Mouse (Mus musculus) common myeloid progenitor, adult 5-6 weeks (primary cell): ENCODE data around the gene Gm7358. TPM values are rescaled to one million over a fixed set of nuclear protein-coding genes. Genes with fewer than 3 reads are reported as not detected.
"Not testable (repeated sequence)": the region's sequence is repeated elsewhere in the genome, so short reads cannot be mapped to it uniquely, and the experiment has no call there.

Source experiments
- ATAC-seq: replicated peaks from 2 replicates; pipeline ENCODE4 v1.8.0; 2016; ENCODE audit warnings: low read depth, mild to moderate bottlenecking, moderate TSS enrichment, inconsistent platforms; ENCODE audit not compliant: poor library complexity, severe bottlenecking
- total RNA-seq: library from RNA; stranded (forward); fragments of 200-1000, 187-1606 nt; gene quantifications from 2 replicates; pipeline ENCODE4 v1.2.3, GENCODE M21; 2017

The Gm7358 gene
- total RNA-seq = not detected in 2 replicates

DNA sequence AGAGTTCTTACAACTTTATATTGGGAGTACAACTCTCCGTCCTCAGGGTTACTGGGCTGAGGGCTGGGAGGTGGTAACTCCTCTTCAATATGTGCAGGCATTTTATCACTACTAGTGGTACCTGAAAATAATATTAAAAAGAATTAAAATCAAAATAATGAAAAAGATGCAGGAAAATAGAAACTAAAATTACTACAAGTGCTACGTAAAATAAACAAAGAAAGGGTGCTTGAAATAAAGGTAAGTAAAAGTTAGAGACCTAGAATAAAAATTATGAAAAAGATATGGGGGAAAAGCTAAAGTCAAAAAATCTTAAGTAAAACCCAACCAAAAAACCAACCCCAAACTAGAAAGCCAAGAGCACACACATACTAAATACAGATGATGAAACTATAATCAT, at the start of gene Gm7358:
Gene Gm7358, minus strand, starts transcription at position 101 of the 400 bp plus-strand sequence.
- not testable (repeated sequence) for ATAC-seq

GRCm38 (mm10) chr17:14103018-14103417, 43.7 kb upstream of the Gm7358 start:
- not testable (repeated sequence) for ATAC-seq

DNA sequence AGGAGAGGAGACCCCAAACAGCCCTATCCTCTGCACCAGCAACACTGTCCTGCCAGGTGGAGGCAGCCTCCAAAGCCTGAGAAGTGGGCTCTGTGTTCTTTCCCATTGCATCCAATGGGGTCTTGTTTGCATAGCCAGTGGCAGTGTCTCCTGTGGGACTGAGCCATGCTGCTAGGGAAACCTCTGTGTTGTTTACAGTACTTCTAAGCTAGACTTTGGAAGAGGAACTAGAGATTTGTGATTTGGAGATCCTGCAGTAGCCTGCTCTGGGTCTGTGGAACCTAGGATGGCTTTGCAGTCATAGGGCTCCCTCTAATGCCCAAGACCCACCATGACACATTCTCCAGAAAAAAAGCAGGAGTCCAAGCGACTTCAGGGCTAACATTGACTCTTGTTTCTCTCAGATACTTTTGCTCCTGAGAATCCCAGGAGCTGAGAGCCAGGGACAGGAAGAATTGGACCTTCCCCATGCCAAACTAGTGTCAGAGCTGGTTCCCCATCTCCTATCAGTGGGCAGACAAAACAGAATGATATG, 42.2 kb upstream of the Gm7358 start:
- not testable (repeated sequence) for ATAC-seq

DNA sequence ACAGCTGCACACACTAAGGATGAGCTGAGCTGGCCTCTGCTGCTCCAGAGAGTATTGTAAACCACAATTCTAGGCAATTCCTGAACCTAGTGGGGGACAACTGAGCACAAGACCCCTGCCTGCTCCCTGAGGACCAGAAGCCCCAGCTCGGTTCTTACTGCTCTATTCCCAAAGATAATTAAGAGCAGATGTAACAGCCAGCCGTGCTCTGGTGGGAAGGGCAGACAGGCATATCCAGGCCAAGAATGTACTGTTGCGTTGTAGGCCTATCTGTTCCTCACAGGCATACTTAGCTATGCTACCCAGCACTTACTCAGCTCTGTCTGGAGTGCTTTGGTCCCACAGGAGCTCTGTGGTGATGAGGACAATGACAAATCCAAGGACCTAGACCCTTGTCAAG, 40.6 kb upstream of the Gm7358 start:
- not testable (repeated sequence) for ATAC-seq

- not testable (repeated sequence) for ATAC-seq
Measured at GRCm38 (mm10) chr17:14094165-14094564, 34.8 kb upstream of the Gm7358 start.

DNA sequence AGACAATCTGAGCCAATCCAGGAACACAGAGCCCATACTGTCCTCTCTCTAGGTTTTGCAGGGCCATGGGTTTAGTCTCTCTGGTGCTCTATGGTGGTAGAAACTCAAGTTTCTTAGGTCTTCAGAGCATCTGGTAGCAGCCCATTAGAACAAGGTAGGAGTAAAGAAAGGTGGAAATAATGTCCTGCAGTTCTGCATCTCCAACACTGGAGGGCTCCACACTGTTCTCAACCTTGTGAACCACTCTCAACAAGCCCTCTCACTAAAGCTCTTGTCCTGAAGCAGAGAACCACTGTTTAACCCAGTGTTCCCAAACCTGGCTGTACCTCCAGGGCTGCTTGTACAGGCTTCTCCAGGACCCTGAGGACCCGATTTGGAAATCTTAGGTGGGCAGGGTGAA, 27.3 kb upstream of the Gm7358 start:
- not testable (repeated sequence) for ATAC-seq

GRCm38 (mm10) chr17:14041880-14042279, 17.5 kb downstream of the Gm7358 start:
- not testable (repeated sequence) for ATAC-seq

DNA sequence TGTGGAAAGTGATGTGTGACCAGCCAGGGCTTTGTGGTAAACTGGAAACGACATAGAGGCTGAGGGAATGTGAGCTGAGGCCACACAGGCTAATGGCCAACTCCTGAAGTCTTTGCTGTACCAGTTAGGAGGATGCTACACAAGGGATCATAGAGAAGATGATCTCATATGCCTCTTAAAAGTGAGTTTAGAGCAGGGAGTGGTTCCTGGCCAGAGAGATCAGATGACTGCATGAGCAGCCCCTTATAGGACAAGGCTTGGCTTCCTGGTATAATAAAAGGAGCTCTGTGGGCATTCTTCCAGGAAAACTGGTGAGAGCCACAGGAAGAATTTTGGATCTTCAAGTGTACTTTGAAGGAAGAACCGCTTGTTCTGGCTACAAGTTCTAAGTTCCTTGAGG, 22.3 kb downstream of the Gm7358 start:
- ATAC-seq = not testable (repeated sequence)

DNA sequence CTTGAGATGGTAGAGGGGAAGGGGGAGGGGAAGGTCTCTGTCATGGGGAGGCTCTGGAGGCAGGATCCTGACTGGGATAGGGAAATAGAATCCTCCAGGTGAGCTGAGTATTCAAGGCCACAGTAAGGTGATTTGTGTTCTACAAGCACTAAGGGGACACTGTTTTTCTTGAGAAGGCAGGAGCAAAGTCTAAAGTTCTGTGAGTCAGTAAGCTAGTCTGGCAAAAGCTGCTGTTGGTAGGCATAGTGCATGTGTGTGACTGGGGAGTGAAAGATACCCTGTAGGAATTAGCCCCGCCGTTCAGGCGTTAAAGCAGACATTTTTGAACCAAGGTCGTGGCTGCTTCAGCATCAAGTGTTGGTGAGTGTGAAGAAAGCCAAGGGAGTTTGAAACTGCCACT, 23.2 kb downstream of the Gm7358 start:
- not testable (repeated sequence) for ATAC-seq

Other genes with a start within 250 kb of the Gm7358 start
- gene Gm7168, start 111.2 kb downstream of the Gm7358 start, total RNA-seq = not detected in 2 replicates
- gene Gm7356, start 55.8 kb downstream of the Gm7358 start, total RNA-seq = not detected in 2 replicates
- gene Dact2, start 144.8 kb upstream of the Gm7358 start, total RNA-seq = not detected in 2 replicates
- not detected in 2 replicates for gene Smoc2, start 220.0 kb upstream of the Gm7358 start, total RNA-seq